Mouse (Mus musculus): ENCODE results near the gene Swi5.
"Not testable (repeated sequence)": the region's sequence is repeated elsewhere in the genome, so short reads cannot be mapped to it uniquely, and the experiment has no call there.

Gene Swi5

DNA sequence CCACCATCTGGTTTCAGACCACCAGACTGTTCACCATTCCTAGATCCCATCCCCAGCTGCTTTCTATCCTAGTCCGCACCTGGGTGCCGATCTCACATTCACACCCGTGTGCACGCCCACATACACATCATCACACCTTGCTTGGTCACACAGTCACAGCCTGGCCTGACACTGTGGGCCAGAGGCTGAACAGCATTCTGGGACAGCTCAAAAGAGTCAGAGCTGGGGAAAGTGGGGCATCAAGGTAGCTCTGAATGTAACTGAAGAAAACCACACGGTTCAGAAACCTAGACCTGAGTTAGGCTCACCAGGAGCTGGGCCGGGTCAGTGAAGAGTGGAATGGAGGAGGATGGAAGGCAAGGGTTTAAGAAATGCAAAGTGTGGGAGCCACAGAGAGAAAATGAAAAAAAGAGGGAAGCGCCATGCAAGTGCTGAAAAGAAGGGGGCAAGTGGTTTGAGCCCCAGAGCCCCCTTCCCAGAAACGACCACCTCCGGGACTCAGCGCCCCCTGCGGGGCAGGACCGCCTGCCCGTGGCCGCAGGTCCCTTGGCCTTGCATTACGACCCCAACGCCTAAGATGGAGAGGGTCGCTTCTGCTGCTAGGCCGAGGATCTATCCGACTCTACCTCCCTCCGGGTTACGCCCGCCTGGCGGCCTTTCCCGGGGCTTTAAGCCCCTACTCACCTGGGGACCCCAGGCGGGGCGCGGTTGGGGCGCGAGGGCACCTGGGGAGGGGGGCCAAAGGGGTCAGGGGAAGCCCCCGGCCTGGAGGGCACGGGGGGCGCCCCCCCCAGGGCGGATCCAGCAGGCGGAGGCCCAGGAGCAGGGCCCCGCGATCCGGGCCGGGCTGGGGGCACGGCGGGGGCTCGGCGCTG lies 23.8 kb upstream of the Swi5 start:
- no peak for DNase-seq (ENCODE audit: low spot score in 2 of 2)

DNA sequence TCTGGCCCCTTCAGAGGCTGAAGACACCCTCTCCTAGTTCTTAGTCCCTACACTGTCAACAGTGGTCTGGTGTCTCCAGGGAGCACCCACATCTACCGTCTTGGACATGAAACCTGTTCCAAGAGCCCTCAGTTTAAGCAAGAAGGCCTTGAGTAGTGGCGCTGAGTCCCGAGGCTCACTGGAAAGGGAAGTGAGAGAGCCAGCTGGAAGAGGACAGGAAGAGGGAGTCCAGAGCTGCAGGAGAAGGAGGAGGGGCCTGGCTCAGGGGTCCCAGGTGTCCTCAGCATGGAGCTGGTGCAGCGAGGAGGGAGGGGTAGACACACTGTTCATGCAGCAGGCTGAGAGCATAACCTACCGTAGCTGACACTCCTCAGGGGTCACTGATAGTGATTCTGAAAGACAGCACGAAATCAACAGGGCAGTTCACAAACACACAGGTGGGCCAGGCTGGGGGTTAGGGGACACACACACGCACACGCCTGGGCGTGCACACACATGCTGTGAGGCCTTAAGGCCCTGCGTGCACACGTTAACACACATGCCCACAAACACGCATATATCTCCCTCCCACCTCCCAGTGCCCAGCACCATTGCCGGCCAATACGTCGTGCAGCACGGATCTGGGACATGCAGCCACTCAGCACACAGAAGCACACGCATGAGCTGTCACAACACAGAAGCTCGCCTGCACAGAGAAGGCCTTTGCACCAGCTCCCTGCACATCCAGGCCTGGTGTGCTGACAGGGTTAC lies 22.4 kb upstream of the Swi5 start:
- DNase-seq (ENCODE audit: low spot score in 2 of 2), result no peak

DNA sequence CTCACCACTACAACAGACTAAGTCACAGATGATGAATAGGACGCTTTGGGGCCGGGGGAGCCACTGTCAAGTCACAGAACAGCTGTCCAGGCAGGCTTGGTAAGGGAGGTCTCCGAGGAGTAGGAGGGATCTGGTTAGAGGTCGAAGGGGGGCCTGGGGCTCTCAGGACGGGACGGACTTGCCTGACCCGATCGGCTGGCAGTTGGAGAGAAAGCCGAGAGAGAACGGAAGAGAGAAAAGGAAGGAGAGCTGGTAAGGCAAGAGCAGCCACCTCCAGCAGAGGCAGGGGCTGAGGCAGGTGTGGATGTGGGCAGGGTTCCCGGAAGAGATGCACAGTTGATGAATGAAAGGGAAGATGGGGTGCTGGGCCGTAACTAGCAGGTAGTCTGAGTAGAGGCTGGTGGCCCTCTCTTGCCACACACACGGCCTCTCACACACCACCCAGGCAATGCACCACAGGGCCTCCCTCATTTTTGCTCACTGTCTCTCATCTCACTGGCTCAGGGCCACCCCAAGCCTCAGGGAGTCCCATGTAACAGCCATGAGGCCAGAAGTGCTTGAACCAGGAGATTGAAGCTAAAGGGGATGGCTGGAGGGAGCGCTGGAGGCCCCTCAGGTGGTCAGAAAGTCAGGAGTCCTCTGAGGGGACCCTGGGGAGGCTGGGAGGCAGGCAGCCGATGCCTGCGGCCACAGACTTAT lies 21.1 kb upstream of the Swi5 start:
- DNase-seq (ENCODE audit: low spot score in 2 of 2), result no peak

DNA sequence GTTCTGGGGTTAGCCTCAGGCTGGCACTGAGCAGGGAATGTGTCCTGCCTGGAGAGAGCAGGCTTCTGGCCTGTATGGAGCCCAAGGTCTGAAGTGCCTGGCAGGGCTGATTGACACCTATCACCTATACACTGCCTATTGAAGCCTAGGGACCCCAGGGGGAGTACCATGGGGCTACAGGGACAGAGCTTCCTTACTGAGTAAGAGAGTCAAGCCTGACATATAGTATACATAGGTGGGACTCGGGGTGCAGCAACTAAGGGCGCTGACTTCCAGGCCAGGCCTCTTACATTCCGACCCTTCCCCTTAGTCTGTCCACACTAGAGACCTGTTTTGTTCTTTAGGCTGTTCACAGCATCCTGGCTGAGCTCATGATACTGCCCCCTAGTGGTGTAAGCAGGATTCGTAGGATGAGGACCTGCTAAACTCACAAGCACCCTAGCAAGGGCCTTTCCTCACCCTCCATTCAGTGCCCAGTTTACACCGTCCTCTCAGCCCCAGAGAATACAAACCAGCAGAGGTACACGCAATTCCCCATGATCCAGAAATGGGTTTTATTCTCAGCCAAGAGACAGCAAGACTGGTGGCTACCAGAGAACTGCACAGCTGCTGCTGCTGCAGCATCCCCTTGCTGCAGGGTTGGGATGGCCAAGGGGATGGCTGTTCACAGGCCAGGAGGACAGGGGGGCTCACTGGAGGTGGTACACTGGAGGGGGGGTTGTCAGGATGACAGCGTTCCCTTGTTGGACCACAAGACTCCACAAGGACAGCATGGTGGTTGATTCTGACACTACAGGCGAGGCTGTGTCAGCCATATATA lies 20.3 kb upstream of the Swi5 start:
- peak in 1 of 2 experiments; percentile 33 for DNase-seq (ENCODE audit: low spot score in 2 of 2)

DNA sequence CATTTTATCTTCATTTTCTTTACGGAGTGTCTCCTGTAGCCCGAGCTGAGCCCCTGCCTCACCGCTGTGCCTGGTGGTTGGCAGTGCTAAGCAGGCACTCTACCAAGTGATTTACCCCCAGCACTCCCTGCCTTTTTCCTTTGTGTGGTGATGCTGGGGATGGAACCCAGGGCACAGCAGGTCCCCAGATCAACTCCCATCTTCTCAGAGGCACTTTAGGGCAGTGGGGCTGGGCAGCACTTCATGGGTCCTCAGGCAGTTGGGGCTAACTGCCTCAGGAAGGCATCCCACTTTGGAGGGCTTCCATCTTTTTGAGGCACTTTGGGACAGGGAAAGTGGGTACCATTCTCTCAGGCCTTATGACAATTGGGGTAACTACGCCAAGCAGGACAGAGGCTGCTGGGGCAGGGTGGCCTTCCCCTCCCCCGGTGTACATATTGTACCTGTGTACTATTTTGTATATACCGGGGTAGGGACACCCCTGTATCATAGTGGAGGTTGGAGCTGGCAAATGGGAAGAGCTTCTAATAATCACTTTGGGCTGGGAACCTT lies 19.4 kb upstream of the Swi5 start:
- peak in 1 of 2 experiments; percentile 16 for DNase-seq (ENCODE audit: low spot score in 2 of 2)

DNA sequence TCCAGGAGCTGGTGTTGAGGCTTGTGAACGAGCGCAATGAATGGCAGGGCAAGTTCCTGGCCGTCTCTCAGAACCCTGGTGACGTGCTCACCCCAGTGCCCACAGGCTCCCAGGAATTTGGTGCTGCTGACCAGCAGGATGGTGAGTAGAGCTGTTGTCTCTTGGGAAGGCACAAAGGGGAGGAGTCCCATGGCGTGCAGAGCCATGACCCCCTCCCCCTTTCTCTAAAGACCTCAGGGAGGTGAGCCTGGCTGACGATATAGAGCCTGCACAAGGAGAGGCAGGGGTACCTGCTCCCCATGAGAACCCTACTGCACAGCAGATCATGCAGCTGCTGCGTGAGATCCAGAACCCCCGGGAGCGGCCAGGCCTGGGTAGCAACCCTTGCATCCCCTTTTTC lies 18.3 kb upstream of the Swi5 start:
- peak in 1 of 2 experiments; percentile 16 for DNase-seq (ENCODE audit: low spot score in 2 of 2)

DNA sequence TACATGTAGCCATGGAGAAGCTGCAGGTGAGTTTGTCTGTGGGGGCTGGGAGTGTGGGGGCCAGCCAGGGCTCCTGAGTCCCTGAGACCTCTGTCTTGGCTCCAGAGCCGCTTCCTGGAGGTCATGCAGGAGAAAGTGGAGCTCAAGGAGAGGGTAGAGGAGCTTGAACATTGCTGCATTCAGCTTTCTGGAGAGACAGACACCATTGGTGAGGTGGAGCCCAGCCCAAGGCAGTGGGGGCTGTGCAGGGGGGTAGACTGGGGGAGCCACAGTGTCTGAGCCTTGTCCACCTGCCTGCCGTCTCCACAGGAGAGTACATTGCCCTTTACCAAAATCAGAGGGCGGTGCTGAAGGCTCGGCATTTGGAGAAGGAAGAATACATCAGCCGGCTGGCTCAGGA lies 17.8 kb upstream of the Swi5 start:
- DNase-seq (ENCODE audit: low spot score in 2 of 2), result peak in 1 of 2 experiments; percentile 16

DNA sequence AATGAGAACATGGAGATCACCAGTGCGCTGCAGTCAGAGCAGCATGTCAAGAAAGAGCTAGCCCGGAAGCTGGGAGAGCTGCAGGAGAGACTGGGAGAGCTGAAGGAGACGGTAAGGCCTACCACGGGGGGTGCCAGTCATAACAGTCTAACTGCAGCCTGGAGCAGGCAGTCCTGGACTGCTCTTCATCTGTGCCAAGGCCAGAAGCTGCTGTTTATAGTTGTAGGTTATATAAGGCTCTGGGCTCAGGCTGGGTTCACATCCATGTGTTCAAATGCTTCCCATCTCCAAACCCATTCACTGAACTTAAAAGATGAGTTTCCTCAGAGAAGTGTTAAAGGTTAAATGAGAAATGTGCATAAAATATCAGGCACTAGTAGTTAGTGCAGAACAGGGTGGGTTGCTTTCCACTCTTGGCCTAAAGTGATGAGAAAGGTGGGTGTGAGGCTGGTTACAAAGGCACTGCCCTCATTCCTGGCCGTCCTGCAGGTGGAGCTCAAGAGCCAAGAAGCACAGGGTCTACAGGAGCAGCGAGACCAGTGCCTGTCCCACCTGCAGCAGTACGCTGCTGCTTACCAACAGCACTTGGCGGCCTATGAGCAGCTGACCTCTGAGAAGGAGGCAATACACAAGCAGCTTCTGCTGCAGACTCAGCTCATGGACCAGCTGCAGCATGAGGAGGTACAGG lies 16.4 kb upstream of the Swi5 start:
- no peak for DNase-seq (ENCODE audit: low spot score in 2 of 2)

DNA sequence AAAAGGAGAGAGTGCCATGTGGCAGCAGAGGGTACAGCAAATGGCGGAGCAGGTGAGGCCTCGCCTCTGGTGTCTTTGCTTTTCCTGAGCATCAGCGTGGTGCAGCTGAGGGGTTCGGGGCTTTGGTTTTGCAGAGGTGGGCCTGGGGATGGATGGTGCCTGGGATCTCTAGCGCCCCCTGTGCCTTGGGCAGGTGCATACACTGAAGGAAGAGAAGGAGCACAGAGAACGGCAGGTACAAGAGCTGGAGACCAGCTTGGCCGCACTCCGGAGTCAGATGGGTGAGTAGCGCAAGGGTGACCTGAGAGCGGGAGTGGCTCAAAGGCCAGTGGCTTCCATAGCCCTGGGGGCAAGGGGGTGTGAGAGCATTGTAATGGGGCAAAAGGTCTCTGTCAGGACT lies 15.1 kb upstream of the Swi5 start:
- DNase-seq (ENCODE audit: low spot score in 2 of 2), result no peak

DNA sequence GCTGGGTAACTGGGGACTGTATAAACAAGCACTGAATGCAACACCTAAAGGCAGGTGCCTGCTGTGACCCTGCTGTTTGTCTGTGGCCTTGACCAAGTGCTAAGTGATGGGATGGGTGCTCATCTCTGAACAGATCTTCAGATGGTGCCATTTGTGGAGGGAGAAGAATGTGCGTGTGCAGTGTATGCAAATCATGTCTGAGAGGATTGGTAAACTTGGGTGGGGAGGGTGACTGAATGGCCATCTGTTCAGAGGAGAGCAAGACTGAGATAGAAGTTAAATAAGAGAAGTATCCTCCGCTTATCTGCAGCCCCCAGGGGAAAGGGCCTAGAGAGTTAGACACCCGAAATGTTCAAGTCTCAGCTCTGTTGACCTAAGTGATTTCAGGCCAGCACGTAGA lies 11.6 kb upstream of the Swi5 start:
- DNase-seq (ENCODE audit: low spot score in 2 of 2), result no peak

DNA sequence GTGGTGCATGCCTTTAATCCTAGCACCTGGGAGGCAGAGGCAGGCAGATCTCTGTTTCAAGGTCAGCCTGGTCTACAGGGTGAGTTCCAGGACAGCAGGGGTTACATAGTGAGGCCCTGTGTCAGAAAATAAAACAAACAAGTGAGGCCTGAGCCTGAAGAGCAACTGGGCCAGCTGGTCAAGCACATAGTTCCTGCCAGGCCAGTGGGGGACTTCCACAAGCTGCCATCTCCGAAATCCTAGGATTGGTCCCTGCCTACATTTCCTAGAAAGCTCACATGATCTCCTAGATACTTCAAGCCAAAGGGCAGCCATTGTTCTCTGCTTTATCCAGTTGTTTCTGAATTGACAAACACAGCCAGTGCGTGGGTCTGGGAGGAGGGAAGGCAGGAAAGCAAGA lies 8.0 kb upstream of the Swi5 start:
- not testable (repeated sequence) for DNase-seq (ENCODE audit: low spot score in 2 of 2)

DNA sequence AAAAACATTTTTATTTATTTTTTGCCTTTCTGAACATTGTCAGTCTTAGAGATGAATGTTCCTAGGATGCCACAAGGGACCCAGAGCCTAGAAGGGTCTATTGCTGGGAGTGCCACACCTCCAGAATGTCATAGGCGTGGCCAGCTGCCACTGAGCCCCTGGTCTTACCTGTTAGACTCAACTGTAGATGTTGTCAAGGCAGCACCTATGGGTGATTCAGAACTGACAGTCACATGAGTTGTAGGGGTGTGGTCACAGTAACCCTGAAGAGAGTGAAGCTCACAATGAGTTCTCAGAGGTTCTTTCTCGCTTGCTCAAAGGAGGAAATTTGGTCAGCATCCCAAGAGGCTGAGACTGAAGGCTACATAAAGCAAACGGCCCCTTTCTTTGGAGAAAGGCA lies 7.4 kb upstream of the Swi5 start:
- no peak for DNase-seq (ENCODE audit: low spot score in 2 of 2)

DNA sequence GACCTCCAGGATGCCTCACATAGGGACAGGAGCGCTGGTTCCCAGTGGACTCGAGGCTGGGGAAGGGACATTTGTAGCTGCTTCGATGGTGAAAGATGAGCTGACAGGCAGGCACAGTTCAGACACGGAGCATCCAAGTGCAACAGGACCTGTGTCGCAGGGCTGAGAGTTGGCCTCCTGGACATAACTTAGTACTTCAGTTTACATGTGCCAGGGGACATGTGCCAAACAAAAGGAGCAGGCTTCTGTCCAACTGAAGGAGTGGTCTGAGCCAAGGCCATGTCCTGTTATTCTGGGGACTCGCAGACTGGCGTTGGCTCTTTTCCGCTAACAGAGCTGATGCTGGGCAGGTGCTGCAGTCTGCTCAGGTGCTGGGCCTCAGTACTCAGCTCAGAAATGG lies 6.5 kb upstream of the Swi5 start:
- no peak for DNase-seq (ENCODE audit: low spot score in 2 of 2)

DNA sequence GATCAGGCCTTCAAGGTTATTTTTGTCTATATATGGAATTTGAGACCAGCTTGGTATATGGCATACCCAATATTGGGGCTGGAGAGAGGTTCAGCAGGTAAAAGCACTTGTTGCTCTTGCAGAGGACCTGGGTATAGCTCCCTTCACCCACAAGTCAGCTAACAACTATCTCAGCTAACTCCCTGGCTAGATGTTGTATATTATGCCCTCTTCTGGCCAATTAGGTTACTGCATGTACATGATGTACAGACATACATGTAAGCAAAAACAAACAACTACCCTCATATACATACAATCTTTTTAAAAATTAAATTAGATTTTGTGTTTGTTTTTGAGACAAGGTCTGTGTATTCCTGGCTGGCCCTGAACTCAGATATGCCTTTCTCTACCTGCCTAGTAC lies 1.7 kb upstream of the Swi5 start:
- DNase-seq (ENCODE audit: low spot score in 2 of 2), result no peak

DNA sequence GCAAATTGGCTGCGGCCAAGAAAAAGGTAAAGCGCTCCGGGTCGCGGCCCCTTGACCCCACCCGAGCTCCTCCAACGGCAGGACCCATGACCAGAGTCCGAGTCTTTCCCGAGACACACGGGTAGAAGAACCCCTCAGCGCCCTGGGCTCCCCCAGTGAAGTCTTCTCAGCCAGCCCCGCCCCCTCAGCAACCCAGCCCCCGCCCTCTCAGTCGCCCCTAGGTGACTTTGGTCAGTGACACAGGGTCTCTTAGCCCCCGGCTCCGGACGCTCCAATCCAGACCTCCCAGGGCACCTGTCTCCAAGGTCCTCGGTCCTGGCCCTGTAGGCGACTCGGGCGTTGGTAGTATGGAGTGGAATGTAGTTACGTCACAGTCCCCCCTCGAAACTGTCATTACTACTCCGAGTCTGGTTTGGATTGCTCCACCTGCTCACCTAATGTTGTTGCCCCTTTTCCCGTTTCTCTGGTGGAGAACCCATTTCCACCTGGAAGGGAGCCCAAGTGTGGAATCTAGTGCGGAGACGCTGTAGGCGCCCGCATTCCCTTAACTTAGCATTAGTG lies 576 bp upstream of the Swi5 start:
- no peak for DNase-seq (ENCODE audit: low spot score in 2 of 2)

DNA sequence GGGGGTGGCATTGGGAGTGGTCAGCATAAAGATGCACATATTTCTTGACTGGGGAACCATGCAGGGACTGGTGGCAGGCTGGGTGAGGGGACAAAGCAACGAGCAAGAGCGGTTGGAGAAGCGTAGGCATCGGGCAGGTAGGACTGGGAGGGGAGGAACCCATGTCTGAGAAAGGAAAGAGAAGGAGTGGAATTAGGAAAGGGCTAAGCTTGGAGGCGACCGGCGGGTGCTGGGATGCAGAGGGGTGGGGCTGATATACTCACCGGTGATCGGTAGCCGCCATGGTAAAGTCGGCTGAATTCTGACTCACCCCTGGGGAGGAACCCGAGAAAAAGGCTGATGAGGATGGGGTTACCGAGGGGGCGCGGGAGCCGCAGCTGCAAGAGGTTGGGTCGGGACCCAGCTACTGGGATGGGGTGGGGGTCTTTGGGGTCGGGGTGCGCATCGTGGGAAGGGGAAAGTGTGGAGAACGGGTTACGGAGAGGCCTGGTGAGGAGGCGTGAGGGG lies 488 bp downstream of the Swi5 start, which contains the start of gene Golga2:
Gene Golga2, plus strand, starts transcription at position 51 of the 507 bp plus-strand sequence.
- DNase-seq (ENCODE audit: low spot score in 2 of 2), result no peak

DNA sequence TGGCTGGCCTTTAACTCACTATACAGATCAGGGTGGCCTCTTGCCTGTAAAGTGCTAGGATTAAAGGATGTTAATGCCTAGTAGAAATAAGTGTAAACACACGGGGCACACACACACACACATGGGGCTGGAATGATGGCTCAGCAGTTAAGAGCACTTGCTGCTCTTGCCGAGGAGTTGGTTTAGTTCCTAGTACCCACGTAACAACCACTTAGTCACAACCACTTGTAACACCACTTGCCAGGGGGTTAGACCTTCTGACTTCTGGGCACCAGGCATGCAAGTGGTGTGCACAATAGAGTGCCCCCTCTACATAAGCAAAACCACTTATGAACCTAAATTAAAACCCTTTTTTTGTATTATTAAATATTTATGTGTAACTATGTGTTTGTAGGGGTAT lies 3.9 kb downstream of the Swi5 start:
- DNase-seq (ENCODE audit: low spot score in 2 of 2), result no peak

DNA sequence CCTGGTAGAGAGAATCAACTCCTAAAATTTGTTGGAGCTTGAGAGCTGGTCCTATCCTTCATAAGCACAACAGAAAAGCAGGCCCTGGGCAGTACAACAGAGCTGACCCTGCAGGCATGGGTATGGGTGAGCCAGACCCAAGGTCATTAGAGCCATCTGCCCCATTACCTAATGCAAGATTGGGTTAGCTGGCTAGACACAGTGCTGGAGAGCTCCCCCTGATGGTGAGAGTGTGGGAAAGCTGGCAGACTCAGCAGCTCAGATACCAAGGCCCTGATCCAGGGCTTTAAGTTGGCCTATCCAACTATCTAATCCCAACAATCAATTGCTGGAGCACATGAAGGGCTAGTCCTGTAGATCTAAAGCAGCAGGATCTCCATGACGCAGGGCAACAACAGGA lies 5.1 kb downstream of the Swi5 start:
- no peak for DNase-seq (ENCODE audit: low spot score in 2 of 2)

DNA sequence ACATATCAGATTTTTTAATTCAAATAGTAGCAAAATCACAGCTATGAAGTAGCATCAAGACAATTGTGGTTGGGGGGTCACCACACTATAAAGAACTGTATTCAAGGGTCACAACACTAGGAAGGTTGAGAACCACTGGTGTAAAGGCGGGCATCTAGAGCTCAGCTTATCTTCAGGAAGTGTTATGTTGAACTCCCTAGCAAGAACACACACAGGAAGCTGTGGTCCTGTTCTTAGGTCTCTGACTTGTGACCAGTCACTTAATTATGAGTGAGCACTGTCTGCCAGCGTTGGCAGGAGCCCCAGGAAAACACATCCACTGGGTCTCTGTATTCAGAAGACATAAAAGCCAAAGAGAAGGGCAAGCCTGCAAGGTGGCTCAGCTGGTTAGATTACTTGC lies 5.6 kb downstream of the Swi5 start:
- DNase-seq (ENCODE audit: low spot score in 2 of 2), result no peak

DNA sequence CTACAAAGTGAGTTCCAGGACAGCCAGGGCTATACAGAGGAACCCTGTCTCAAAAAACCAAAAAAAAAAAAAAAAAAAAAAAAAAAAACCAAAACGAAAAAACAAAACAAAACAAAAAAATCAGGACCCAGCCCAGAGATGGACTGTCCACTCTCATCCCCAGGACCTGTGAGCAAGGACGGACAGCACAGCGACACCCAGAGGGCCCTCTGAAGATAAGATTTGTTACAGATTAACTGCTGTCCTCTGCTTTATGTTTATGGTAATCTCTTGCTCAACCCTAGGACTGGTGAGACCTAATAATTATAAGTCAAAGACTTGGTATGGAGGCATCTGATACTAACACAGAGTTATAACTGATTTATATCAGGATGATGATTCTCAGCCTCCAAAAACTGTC lies 12.1 kb downstream of the Swi5 start:
- DNase-seq (ENCODE audit: low spot score in 2 of 2), result no peak

Measured in urinary bladder, postnatal 4 days (tissue).